Mouse (Mus musculus): ENCODE data around the gene Ltbp2. TPM values are rescaled to one million over a fixed set of nuclear protein-coding genes. Genes with fewer than 3 reads are reported as not detected.

Ltbp2 gene
- polyA plus RNA-seq, 1 experiment: 96.8 TPM

- no peak for DNase-seq
- WGBS: 40% methylated on average over 6 of the region's 6 CpGs
- TF ChIP-seq POLR2A (IDR thresholded peaks at IDR 0.05; ENCODE audit: borderline replicate concordance, extremely low read depth, low read depth, low read length) (no peak), CTCF (IDR thresholded peaks at IDR 0.05; ENCODE audit: insufficient read depth, low read length) (no peak)
- Histone ChIP-seq H3K4me3 (replicated peaks; ENCODE audit: extremely low read depth, low read depth, low read length) (no peak overlapping the region), H3K4me1 (ENCODE audit: control insufficient read depth, insufficient read depth, low read length) (peaks cover 4% of the 10 kb centered on the region; the same call in 1 of the 2 replicates)
Measured at GRCm38 (mm10) chr12:84847882-84848281, 28.4 kb downstream of the Ltbp2 start.

- TF ChIP-seq CTCF (IDR thresholded peaks at IDR 0.05; ENCODE audit: insufficient read depth, low read length) (no peak), POLR2A (IDR thresholded peaks at IDR 0.05; ENCODE audit: borderline replicate concordance, extremely low read depth, low read depth, low read length) (no peak)
- no peak overlapping the region for H3K4me3 ChIP-seq (replicated peaks; ENCODE audit: extremely low read depth, low read depth, low read length)
Measured at GRCm38 (mm10) chr12:84847480-84847879, 28.9 kb downstream of the Ltbp2 start.

GRCm38 (mm10) chr12:84846594-84847014, 29.7 kb downstream of the Ltbp2 start:
- no peak for DNase-seq
- H3K4me3 ChIP-seq (replicated peaks; ENCODE audit: extremely low read depth, low read depth, low read length): no peak overlapping the region
- WGBS: 21% methylated on average over 9 of the region's 9 CpGs
- peaks cover 4% of the 10 kb centered on the region; the same call in 1 of the 2 replicates for H3K4me1 ChIP-seq (ENCODE audit: control insufficient read depth, insufficient read depth, low read length)
- no peak for TF ChIP-seq POLR2A (IDR thresholded peaks at IDR 0.05; ENCODE audit: borderline replicate concordance, extremely low read depth, low read depth, low read length)
- TF ChIP-seq CTCF (IDR thresholded peaks at IDR 0.05; ENCODE audit: insufficient read depth, low read length): no peak

More at GRCm38 (mm10) chr12:84847480-84847879, 28.9 kb downstream of the Ltbp2 start:
- DNase-seq: no peak
- peaks cover 4% of the 10 kb centered on the region; the same call in 1 of the 2 replicates for H3K4me1 ChIP-seq (ENCODE audit: control insufficient read depth, insufficient read depth, low read length)
- 20% methylated on average over 7 of the region's 7 CpGs for WGBS

GRCm38 (mm10) chr12:84842706-84843105, 33.6 kb downstream of the Ltbp2 start:
- H3K4me3 ChIP-seq (replicated peaks; ENCODE audit: extremely low read depth, low read depth, low read length): no peak overlapping the region
- DNase-seq: no peak
- no peak for TF ChIP-seq POLR2A (IDR thresholded peaks at IDR 0.05; ENCODE audit: borderline replicate concordance, extremely low read depth, low read depth, low read length)
- TF ChIP-seq CTCF (IDR thresholded peaks at IDR 0.05; ENCODE audit: insufficient read depth, low read length): no peak
- WGBS: 77% methylated on average over 6 of the region's 6 CpGs
- H3K4me1 ChIP-seq (ENCODE audit: control insufficient read depth, insufficient read depth, low read length): peaks cover 3% of the 10 kb centered on the region; the same call in 1 of the 2 replicates

- Histone ChIP-seq H3K4me1 (ENCODE audit: control insufficient read depth, insufficient read depth, low read length) (no peaks in the 10 kb centered on the region), H3K4me3 (replicated peaks; ENCODE audit: extremely low read depth, low read depth, low read length) (no peak overlapping the region)
- TF ChIP-seq CTCF (IDR thresholded peaks at IDR 0.05; ENCODE audit: insufficient read depth, low read length): no peak
- TF ChIP-seq POLR2A (IDR thresholded peaks at IDR 0.05; ENCODE audit: borderline replicate concordance, extremely low read depth, low read depth, low read length): no peak
- WGBS: 76% methylated on average over 15 of the region's 15 CpGs
- no peak for DNase-seq
Measured at GRCm38 (mm10) chr12:84841158-84842140, 34.9 kb downstream of the Ltbp2 start.

- DNase-seq: no peak
- H3K4me1 ChIP-seq (ENCODE audit: control insufficient read depth, insufficient read depth, low read length): no peaks in the 10 kb centered on the region
- no peak overlapping the region for H3K4me3 ChIP-seq (replicated peaks; ENCODE audit: extremely low read depth, low read depth, low read length)
- TF ChIP-seq POLR2A (IDR thresholded peaks at IDR 0.05; ENCODE audit: borderline replicate concordance, extremely low read depth, low read depth, low read length) (no peak), CTCF (IDR thresholded peaks at IDR 0.05; ENCODE audit: insufficient read depth, low read length) (no peak)
- WGBS: 71% methylated on average over 3 of the region's 3 CpGs
Measured at GRCm38 (mm10) chr12:84840734-84841133, 35.6 kb downstream of the Ltbp2 start.

- Histone ChIP-seq H3K4me3 (replicated peaks; ENCODE audit: extremely low read depth, low read depth, low read length) (no peak overlapping the region), H3K4me1 (ENCODE audit: control insufficient read depth, insufficient read depth, low read length) (no peaks in the 10 kb centered on the region)
- WGBS: 77% methylated on average over 4 of the region's 4 CpGs
- DNase-seq: no peak
- TF ChIP-seq CTCF (IDR thresholded peaks at IDR 0.05; ENCODE audit: insufficient read depth, low read length) (no peak), POLR2A (IDR thresholded peaks at IDR 0.05; ENCODE audit: borderline replicate concordance, extremely low read depth, low read depth, low read length) (no peak)
Measured at GRCm38 (mm10) chr12:84839965-84840364, 36.4 kb downstream of the Ltbp2 start.

- Histone ChIP-seq H3K4me3 (replicated peaks; ENCODE audit: extremely low read depth, low read depth, low read length) (no peak overlapping the region), H3K4me1 (ENCODE audit: control insufficient read depth, insufficient read depth, low read length) (no peaks in the 10 kb centered on the region)
- DNase-seq: no peak
- WGBS: 67% methylated on average over 5 of the region's 5 CpGs
- TF ChIP-seq POLR2A (IDR thresholded peaks at IDR 0.05; ENCODE audit: borderline replicate concordance, extremely low read depth, low read depth, low read length) (no peak), CTCF (IDR thresholded peaks at IDR 0.05; ENCODE audit: insufficient read depth, low read length) (no peak)
Measured at GRCm38 (mm10) chr12:84835626-84836025, 40.7 kb downstream of the Ltbp2 start.

GRCm38 (mm10) chr12:84834773-84835172, 41.6 kb downstream of the Ltbp2 start:
- TF ChIP-seq CTCF (IDR thresholded peaks at IDR 0.05; ENCODE audit: insufficient read depth, low read length) (no peak), POLR2A (IDR thresholded peaks at IDR 0.05; ENCODE audit: borderline replicate concordance, extremely low read depth, low read depth, low read length) (no peak)
- Histone ChIP-seq H3K4me1 (ENCODE audit: control insufficient read depth, insufficient read depth, low read length) (no peaks in the 10 kb centered on the region), H3K4me3 (replicated peaks; ENCODE audit: extremely low read depth, low read depth, low read length) (no peak overlapping the region)
- DNase-seq: no peak
- 72% methylated on average over 4 of the region's 4 CpGs for WGBS

Data from lung, adult 2 months (tissue).